Mouse (Mus musculus): ENCODE measurements at regions not wholly inside any gene's neighbourhood (a gene's known extent, or its start where the extent isn't known, plus 50 kb on each side); places are given as distances from the start of the nearest gene placed in this dataset.

DNA sequence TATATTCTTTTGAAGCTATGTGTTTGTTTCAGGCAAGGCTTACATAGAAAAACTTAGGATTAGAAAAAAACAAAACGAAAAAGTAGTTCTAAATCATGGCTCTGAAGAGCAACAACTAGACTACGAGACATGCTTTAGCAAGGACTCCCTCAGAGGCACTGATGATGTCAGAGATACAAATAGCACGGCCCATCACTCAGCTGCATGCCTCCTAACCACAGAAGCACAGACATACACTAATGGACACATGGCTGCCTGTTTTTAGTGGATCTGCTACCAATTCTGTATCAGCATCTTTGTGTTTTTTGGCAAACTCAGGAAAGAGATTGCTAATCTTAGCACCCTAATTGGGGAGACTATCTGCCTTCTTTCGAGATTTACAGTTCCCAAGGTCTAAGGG, 138.6 kb upstream of the Nt5c1b start:
- TF ChIP-seq CTCF (IDR thresholded peaks at IDR 0.05; ENCODE audit: insufficient read depth, low read length): no peak
- no peak for TF ChIP-seq POLR2A (IDR thresholded peaks at IDR 0.05; ENCODE audit: borderline replicate concordance, extremely low read depth, low read depth, low read length)
